Comparison of ENCODE assay signal across 8 mouse cellular contexts in the genomic region with DNA sequence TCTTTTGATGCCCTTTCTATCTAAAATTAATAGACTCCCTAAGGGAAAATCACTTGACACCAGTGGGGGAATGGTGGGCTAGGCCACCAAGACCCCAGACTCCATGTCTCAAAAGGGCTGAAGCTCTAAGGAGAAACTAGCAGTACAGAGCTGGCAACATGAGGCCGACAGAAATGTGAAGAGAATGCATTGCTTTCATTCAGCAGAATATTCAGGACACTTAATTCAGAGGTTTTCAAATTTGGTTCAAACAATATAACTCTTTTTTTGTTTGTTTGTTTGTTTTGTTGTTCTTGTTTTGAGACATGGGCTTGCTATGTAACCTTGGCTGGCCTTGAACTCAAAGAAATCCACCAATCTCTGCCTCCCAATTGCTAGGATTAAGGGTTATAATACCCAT. TPM values are rescaled to one million over a fixed set of nuclear protein-coding genes. Genes with fewer than 3 reads are reported as not detected.
DNase-seq lines count a peak whose midpoint lies in the region; ATAC-seq and TF ChIP-seq lines count a peak whose summit lies in the region.

A gene (minus strand): TSS at position 101 of the 400 bp plus-strand sequence.

- H3K4me2 ChIP-seq in lung, postnatal 0 days (replicated peaks; ENCODE audit: low read depth, low read length) = peak within 1 kb of the TSS; percentile 79
- H3K4me2 ChIP-seq in embryonic facial prominence, embryonic 15.5 days (replicated peaks) = peak within 1 kb of the TSS; percentile 72
- 0 out of 2 replicates have a peak within 1 kb of the TSS, but pooled peaks have one; percentile 73 for H3K4me2 ChIP-seq in heart, postnatal 0 days (ENCODE audit: low read depth, low read length)
- H3K4me2 ChIP-seq in neural tube, embryonic 15.5 days = peak within 1 kb of the TSS; percentile 82

- H3K27me3 ChIP-seq in lung, postnatal 0 days (replicated peaks; ENCODE audit: insufficient read depth, low read length) = no peaks in the 10 kb centered on the region
- peaks cover 8% of the 10 kb centered on the region; the same call in 1 of the 2 replicates for H3K27me3 ChIP-seq in embryonic facial prominence, embryonic 15.5 days
- no peaks in the 10 kb centered on the region for H3K27me3 ChIP-seq in heart, postnatal 0 days (ENCODE audit: control insufficient read depth, insufficient read depth, low read length)
- H3K27me3 ChIP-seq in limb, embryonic 10.5 days (ENCODE audit: low read depth, poor library complexity, severe bottlenecking) = peaks cover 16% of the 10 kb centered on the region
- H3K27me3 ChIP-seq in neural tube, embryonic 15.5 days (replicated peaks) = no peaks in the 10 kb centered on the region

- no peak for DNase-seq in lung, postnatal 0 days (ENCODE audit: low spot score)
- DNase-seq in lung, adult 18-20 months = no peak
- DNase-seq in heart, postnatal 0 days (ENCODE audit: low spot score) = no peak
- no peak for DNase-seq in limb, embryonic 10.5 days (ENCODE audit: low spot score)
- DNase-seq in spleen, postnatal 14 days (ENCODE audit: low spot score in 2 of 2) = no peak
- DNase-seq in kidney, adult 18-20 months = no peak

- no peak for TF ChIP-seq CTCF in lung, postnatal 0 days (IDR thresholded peaks at IDR 0.05)
- no peak for TF ChIP-seq CTCF in heart, postnatal 0 days (IDR thresholded peaks at IDR 0.05; ENCODE audit: low read depth)

- H3K4me3 ChIP-seq in lung, postnatal 0 days (ENCODE audit: low read depth, low read length) = peak within 1 kb of the TSS; percentile 99
- peak within 1 kb of the TSS; percentile 97 for H3K4me3 ChIP-seq in embryonic facial prominence, embryonic 15.5 days (replicated peaks)
- peak within 1 kb of the TSS; percentile 88 for H3K4me3 ChIP-seq in heart, postnatal 0 days (ENCODE audit: low read depth, low read length)
- peak within 1 kb of the TSS; percentile 100 for H3K4me3 ChIP-seq in limb, embryonic 10.5 days
- peak within 1 kb of the TSS; percentile 83 for H3K4me3 ChIP-seq in neural tube, embryonic 15.5 days (replicated peaks)

- H3K9me3 ChIP-seq in lung, postnatal 0 days (ENCODE audit: low read length) = no peaks in the 10 kb centered on the region
- H3K9me3 ChIP-seq in embryonic facial prominence, embryonic 15.5 days (replicated peaks) = no peaks in the 10 kb centered on the region
- H3K9me3 ChIP-seq in heart, postnatal 0 days (replicated peaks; ENCODE audit: control insufficient read depth, low read length) = no peaks in the 10 kb centered on the region
- H3K9me3 ChIP-seq in limb, embryonic 10.5 days (replicated peaks) = no peaks in the 10 kb centered on the region
- H3K9me3 ChIP-seq in neural tube, embryonic 15.5 days (replicated peaks) = no peaks in the 10 kb centered on the region

- H3K4me1 ChIP-seq in lung, postnatal 0 days (ENCODE audit: insufficient read depth, low read depth, low read length) = peaks cover 7% of the 10 kb centered on the region; the same call in 1 of the 2 replicates
- H3K4me1 ChIP-seq in embryonic facial prominence, embryonic 15.5 days = peaks cover 10% of the 10 kb centered on the region
- H3K4me1 ChIP-seq in heart, postnatal 0 days (ENCODE audit: control insufficient read depth, insufficient read depth) = peaks cover 13% of the 10 kb centered on the region
- H3K4me1 ChIP-seq in limb, embryonic 10.5 days = peaks cover 13% of the 10 kb centered on the region
- peaks cover 24% of the 10 kb centered on the region for H3K4me1 ChIP-seq in neural tube, embryonic 15.5 days

- no peak for TF ChIP-seq EP300 in lung, postnatal 0 days (IDR thresholded peaks at IDR 0.05)
- TF ChIP-seq EP300 in heart, postnatal 0 days (IDR thresholded peaks at IDR 0.05; ENCODE audit: low read depth) = no peak

- no peaks in the 10 kb centered on the region for H3K36me3 ChIP-seq in lung, postnatal 0 days (ENCODE audit: insufficient read depth, low read length)
- H3K36me3 ChIP-seq in embryonic facial prominence, embryonic 15.5 days = no peaks in the 10 kb centered on the region
- 0 out of 2 replicates have a peak, but pooled peaks cover 6% of the 10 kb centered on the region for H3K36me3 ChIP-seq in heart, postnatal 0 days (replicated peaks; ENCODE audit: control insufficient read depth, insufficient read depth, low read length)
- H3K36me3 ChIP-seq in limb, embryonic 10.5 days = peaks cover 13% of the 10 kb centered on the region
- no peaks in the 10 kb centered on the region for H3K36me3 ChIP-seq in neural tube, embryonic 15.5 days

- peak within 1 kb of the TSS; percentile 98; the same call in 1 of the 2 replicates for H3K9ac ChIP-seq in lung, postnatal 0 days (replicated peaks; ENCODE audit: low read depth)
- H3K9ac ChIP-seq in embryonic facial prominence, embryonic 15.5 days = peak within 1 kb of the TSS; percentile 99; the same call in 1 of the 2 replicates
- no peak within 1 kb of the TSS for H3K9ac ChIP-seq in heart, postnatal 0 days (replicated peaks; ENCODE audit: low read depth, low read length)
- H3K9ac ChIP-seq in neural tube, embryonic 15.5 days (replicated peaks) = peak within 1 kb of the TSS; percentile 99; the same call in 1 of the 2 replicates

- WGBS in lung, postnatal 0 days = 88% methylated on average over 1 of the region's 1 CpGs
- WGBS in embryonic facial prominence, embryonic 15.5 days = 88% methylated on average over 1 of the region's 1 CpGs
- WGBS in heart, postnatal 0 days = 78% methylated on average over 1 of the region's 1 CpGs
- 84% methylated on average over 1 of the region's 1 CpGs for WGBS in limb, embryonic 10.5 days
- WGBS in neural tube, embryonic 15.5 days = 90% methylated on average over 1 of the region's 1 CpGs

- 0 out of 2 replicates have a peak within 1 kb of the TSS, but pooled peaks have one; percentile 14 for H3K27ac ChIP-seq in lung, postnatal 0 days (ENCODE audit: low read length)
- H3K27ac ChIP-seq in embryonic facial prominence, embryonic 15.5 days (replicated peaks) = peak within 1 kb of the TSS; percentile 63
- H3K27ac ChIP-seq in heart, postnatal 0 days (ENCODE audit: low read depth) = peak within 1 kb of the TSS; percentile 79; the same call in 1 of the 2 replicates
- H3K27ac ChIP-seq in limb, embryonic 10.5 days = peak within 1 kb of the TSS; percentile 99
- H3K27ac ChIP-seq in neural tube, embryonic 15.5 days (replicated peaks) = 0 out of 2 replicates have a peak within 1 kb of the TSS, but pooled peaks have one; percentile 83

- no peak for ATAC-seq in lung, postnatal 0 days
- no peak for ATAC-seq in embryonic facial prominence, embryonic 15.5 days (ENCODE audit: insufficient number of reproducible peaks, low FRiP score, low TSS enrichment, low read depth)
- ATAC-seq in heart, postnatal 0 days (ENCODE audit: insufficient read depth, low read depth) = no peak
- no peak for ATAC-seq in neural tube, embryonic 15.5 days (ENCODE audit: low FRiP score)

RNA-seq across cellular contexts. Expression of the gene that starts here (rescaled TPM):
- 197 and 200 TPM in 2 replicates for polyA plus RNA-seq in lung, postnatal 0 days (2015; fragmentation: Nextera tagmentation; extraction: Ambion mirVana)
- 304 and 312 TPM in 2 replicates for polyA plus RNA-seq in embryonic facial prominence, embryonic 15.5 days (2015; fragmentation: Nextera tagmentation; extraction: Ambion mirVana)
- 62.5 and 79.2 TPM in 2 replicates for total RNA-seq in heart, postnatal 0 days (2014; rRNA removed; ENCODE audit: low replicate concordance)
- 254 and 255 TPM in 2 replicates for polyA plus RNA-seq in heart, postnatal 0 days (2015; fragmentation: Nextera tagmentation; extraction: Ambion mirVana)
- polyA plus RNA-seq in limb, embryonic 10.5 days (2016; fragmentation: Nextera tagmentation; extraction: Ambion mirVana) = 432 and 433 TPM in 2 replicates
- 288 and 306 TPM in 2 replicates for polyA plus RNA-seq in neural tube, embryonic 15.5 days (2015; fragmentation: Nextera tagmentation; extraction: Ambion mirVana)

Comparison
In these comparisons a context has a peak if more than half of its experiments do, and no peak if none do; other contexts are left out.
1. H3K27ac ChIP-seq: peak in every context shown above with its lines; median percentile 99 in limb, embryonic 10.5 days; 83 in neural tube, embryonic 15.5 days; 79 in heart, postnatal 0 days; 63 in embryonic facial prominence, embryonic 15.5 days; 14 in lung, postnatal 0 days.